Mouse (Mus musculus): ENCODE data around the gene Frmpd4.
A peak's percentile ranks its signal among the peaks of the same experiment; 100 is the strongest.

The Frmpd4 gene

DNA sequence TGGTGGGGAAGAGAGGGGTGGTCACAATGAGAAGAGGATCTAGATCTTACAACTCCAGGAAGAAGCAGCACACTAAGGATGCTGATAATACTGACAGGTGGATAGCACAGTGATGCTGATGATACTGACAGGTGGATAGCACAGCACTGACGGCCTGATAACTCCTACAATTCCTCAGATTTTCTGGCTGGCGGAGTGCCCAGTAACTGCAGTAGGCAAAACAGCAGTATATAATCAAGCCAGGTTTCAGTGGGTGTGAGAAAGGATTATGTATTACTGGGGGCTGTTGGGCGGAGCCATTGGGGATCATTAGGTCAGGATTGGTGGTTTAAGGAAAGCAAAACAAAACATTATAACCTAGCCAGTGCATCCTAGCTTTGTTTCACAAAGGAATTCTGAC is 1053.9 kb downstream of the Frmpd4 start:
- DNase-seq = no peak

DNA sequence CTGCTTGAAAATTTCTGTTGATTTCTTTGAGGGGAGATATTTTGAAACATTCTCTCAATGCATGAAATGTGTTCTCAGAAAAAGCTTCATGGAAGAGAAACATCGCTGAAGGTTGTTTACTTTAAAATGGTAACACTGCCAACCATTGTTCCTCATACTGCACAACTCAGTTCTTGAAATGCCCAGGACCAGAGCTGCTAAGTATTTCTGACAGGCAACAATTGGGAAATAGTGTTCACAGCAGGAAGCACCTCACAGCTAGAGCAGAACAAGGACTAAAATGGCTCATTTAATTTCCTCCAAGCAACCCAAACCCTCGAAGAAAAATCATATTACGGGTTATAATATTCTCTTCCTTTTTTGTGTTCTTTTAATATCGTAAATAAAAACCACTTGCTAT is 1054.5 kb downstream of the Frmpd4 start:
- DNase-seq = no peak

DNA sequence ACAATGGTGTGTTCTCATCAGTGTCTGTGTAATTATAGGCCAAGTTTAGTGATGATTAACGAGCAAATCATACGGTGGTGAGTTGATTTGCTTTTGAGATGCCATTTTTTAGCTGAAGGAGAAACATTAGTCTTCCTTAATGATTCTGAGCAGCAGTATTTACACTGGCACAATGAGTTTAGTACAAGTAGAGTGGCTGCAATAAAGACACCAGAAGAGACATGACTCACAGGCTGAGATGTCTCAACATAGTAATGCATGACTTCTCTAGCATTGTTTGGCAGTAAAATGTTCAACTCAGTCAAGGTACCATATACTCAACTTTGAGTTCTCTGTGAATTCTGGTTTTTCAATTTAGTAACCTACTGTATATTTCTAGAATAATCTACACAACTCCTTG is 1058.6 kb downstream of the Frmpd4 start:
- DNase-seq = no peak

DNA sequence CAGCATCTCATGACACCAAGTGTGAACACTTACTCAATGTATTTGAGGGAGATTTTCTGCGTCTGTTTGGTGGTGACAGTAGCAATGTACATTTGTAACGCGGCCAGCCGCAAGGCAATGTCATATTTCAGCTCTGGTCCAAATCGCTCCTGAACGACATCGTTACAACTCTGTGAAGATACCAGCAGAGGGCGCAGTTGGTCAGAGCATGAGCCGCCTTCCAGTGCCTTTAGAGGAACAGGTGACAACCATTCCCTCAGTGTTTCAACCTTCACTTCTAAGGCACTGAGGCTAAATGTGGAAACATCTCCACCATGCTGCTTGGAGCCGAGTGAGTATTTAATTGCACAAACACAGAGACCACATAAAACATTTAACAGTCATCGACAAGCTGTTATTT is 1079.3 kb downstream of the Frmpd4 start:
- DNase-seq = peak; percentile 52 to 58

DNA sequence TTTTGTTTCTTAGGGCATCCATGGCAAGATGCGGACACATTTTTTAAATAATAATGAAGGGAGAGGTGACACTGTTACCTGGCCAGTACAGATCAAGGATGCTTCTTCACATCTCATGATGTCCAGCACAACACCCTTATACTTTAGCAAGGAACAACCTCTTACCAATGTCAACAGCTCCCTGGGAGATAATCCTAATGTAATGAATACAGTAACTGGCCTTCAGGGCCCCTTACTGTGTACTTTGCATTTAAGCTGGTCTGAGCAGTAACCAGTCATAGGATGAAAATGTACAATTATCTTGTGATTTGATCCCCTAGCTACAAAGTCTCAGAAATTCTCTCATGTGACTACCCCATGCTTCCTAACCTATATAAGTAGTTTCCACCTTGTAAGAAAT is 1084.8 kb downstream of the Frmpd4 start:
- no peak for DNase-seq

DNA sequence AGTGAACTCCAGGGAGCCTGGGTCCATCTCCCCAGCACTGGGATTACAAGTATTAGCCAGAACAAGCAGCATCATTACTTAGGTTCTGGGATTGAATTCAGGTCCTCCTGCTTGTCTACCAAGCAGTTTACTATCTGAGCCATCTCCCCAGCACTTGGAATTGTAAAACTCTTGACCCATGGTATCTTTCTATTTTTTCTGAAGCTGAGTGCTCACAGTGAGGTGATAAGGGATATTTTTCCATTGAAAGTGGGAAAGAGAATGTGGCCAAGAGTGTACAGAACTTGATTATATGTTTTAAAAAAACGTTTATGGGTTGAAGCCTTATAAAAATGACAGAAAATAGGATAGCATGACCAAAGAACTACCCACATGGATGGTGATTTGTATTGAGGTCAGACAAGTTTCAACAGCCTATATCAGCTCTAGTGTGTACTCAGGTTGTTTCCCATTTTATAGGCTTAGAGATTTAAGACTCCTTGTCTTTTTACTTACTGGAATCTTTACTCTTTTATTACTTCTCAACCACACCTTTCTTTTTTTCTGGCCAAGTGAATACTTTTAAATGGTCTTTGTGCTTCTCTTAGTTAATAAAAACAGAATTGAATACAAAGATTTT is 1085.3 kb downstream of the Frmpd4 start:
- no peak for DNase-seq

DNA sequence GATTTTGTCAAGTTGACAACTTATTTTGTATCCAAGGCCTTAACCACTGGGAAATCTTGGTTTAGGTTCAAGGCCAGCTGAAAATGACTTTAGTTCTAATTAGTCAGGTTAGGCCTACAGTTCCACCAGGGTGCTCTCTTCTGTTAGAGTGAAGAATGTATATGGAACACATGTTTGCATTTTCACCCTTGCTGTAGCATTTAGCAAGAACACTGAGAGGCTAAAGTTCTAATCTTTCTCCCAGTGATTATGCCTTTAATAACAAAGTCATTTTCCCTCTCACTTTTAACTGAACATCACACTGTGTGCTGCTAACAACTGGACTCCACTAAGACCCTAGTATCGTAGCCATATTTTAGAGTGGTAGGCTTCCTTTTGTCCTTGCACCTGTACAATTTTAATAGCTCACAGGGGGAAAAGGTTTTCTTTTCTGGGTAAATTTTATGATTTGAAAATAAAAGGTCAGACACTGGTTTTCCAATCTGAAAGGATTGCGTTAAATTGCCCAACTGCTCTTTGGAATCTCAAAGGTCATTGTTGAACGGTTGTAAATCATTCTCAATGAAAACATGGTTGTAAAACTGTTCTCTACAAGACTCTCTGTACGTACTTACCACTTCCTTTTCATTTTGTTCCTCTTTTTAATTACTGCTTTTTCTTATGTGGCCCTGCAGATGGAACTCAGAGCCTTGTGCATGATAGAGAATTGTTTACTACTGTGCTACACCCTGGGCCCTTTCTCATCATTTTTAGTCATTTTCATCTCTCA is 1093.4 kb downstream of the Frmpd4 start:
- DNase-seq = no peak

DNA sequence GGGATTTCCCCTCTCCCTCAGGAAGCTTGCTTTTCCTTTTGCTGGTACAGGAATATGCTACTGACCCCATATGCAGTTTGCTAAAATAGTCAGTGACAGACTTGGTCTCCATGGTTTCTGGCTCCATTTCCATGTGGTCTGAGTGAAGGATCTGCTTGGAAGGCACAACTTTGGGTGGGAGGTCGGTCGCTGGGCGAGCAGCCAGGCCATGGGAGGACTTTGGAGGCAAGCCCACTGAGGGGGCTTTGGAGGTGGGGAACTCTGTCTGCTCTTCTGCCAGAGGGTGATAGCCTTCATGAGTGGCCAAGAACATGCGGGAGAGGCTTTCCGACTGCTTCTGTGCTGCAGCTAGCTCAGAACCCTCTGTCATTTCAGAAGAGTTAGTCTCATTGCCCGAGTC is 1099.4 kb downstream of the Frmpd4 start:
- DNase-seq = no peak

DNA sequence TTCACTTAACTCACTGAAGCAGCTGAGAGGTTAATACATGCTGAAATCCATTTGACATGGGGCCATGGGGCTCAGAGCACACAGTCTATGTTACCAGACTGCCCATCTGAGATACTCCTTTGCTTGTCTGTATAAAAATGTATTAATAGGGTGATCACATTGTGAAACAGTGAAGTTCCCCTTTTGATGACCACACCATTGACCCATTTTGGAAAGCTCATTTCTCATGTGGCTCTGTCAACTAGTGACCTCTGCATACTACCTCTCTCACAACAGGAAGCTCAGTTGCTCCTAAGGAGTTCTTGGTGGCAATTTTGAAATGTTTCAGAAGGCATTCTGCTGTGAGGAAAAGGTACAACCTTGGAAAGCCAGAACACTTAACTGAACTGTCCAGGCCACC is 1142.1 kb downstream of the Frmpd4 start:
- DNase-seq = no peak

DNA sequence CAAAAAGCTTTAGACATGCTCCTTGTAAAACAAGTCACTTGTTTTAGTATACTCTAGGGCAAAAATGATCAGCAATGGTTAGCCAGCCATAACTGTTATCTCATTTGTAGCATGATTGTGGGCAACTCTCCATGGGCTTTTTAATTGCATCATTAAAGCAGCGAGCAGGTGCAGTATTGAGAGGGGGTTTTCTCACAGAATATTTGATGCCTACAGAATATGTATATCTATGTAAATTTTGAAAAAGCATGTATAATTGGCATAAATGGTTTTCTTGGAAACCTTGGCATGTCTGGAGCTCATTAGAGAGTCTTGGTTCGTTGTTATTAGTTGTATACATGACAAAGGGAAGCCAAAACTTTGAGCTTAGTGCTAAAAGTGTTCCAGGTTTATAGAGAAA is 1143.1 kb downstream of the Frmpd4 start:
- no peak for DNase-seq

Data from kidney, postnatal 25 days (tissue).